Mouse (Mus musculus): ENCODE results near the gene Iscu. TPM values are rescaled to one million over a fixed set of nuclear protein-coding genes. Genes with fewer than 3 reads are reported as not detected.
"Not testable (repeated sequence)": the region's sequence is repeated elsewhere in the genome, so short reads cannot be mapped to it uniquely, and the experiment has no call there.

The Iscu gene
- total RNA-seq, 2 experiments from 2014 or later = 39.9 to 43.0 TPM

GRCm38 (mm10) chr5:113811824-113812420 is 39.4 kb downstream of the Iscu start:
- DNase-seq; intact Hi-C loops (cut with DNase I): not testable (repeated sequence)

GRCm38 (mm10) chr5:113812638-113813037 is 40.1 kb downstream of the Iscu start:
- DNase-seq = no peak
- intact Hi-C loops (cut with DNase I) = no loop called here

- DNase-seq = no peak
- intact Hi-C loops (cut with DNase I) = no loop called here
Observed at GRCm38 (mm10) chr5:113813608-113814007, 41.1 kb downstream of the Iscu start.

- DNase-seq = no peak
- intact Hi-C loops (cut with DNase I) = loop anchor here (5.0 kb wide), 1 partner anchor 42 kb away; the partner anchor contains the start of genes Iscu and Sart3
Observed at GRCm38 (mm10) chr5:113814111-113815040, 41.8 kb downstream of the Iscu start.

- DNase-seq = no peak
- intact Hi-C loops (cut with DNase I) = loop anchor here (5.0 kb wide), 1 partner anchor 43 kb away; the partner anchor contains the start of genes Iscu and Sart3
Observed at GRCm38 (mm10) chr5:113815041-113815389, 42.5 kb downstream of the Iscu start.

GRCm38 (mm10) chr5:113815638-113816152 is 43.1 kb downstream of the Iscu start:
- peak; percentile 79 for DNase-seq
- intact Hi-C loops (cut with DNase I) = loop anchor here (5.0 kb wide), 1 partner anchor 43 kb away; the partner anchor contains the start of genes Iscu and Sart3

GRCm38 (mm10) chr5:113818572-113818971 is 46.0 kb downstream of the Iscu start:
- intact Hi-C loops (cut with DNase I) = loop anchor here (5.0 kb wide), 1 partner anchor 46 kb away; the partner anchor contains the start of genes Iscu and Sart3
- DNase-seq = no peak

GRCm38 (mm10) chr5:113824228-113824627 is 51.7 kb downstream of the Iscu start:
- intact Hi-C loops (cut with DNase I) = no loop called here
- no peak for DNase-seq

- no peak for DNase-seq
- intact Hi-C loops (cut with DNase I) = no loop called here
Observed at GRCm38 (mm10) chr5:113825558-113825957, 53.0 kb downstream of the Iscu start.

GRCm38 (mm10) chr5:113826619-113827018 is 54.1 kb downstream of the Iscu start:
- intact Hi-C loops (cut with DNase I) = no loop called here
- no peak for DNase-seq

Other genes starting within 250 kb of the Iscu start
- gene Cmklr1, start 122.3 kb upstream of the Iscu start, total RNA-seq (2021) = 1 to 10 TPM; 2.7 to 2.9 TPM
- not detected for gene 1700069L16Rik, start 48.0 kb upstream of the Iscu start, total RNA-seq (2021)
- 1 to 10 TPM; 5.7 to 7.8 TPM for gene Ficd, start 36.9 kb upstream of the Iscu start, total RNA-seq (2021)
- 10 to 100 TPM; 46.8 to 50.1 TPM for gene Sart3, start 238 bp upstream of the Iscu start, total RNA-seq (2021)
- gene Tmem119, start 27.8 kb downstream of the Iscu start, total RNA-seq (2021) = 1 to 10 TPM; 3.3 to 4.6 TPM
- 1 to 10 TPM; 1.5 to 2.7 TPM for gene Selplg, start 59.9 kb downstream of the Iscu start, total RNA-seq (2021)
- 100 to 1,000 TPM; 183 to 194 TPM for gene Coro1c, start 136.0 kb downstream of the Iscu start, total RNA-seq (2021)
- 10 to 100 TPM; 36.1 to 36.9 TPM for gene Ssh1, start 221.1 kb downstream of the Iscu start, total RNA-seq (2021)
- not detected for gene Dao, start 231.0 kb downstream of the Iscu start, total RNA-seq (2021)

Measured in left cerebral cortex, postnatal 4 days (tissue).